Mouse (Mus musculus): ENCODE results near the gene Prlr.

Gene Prlr

DNA sequence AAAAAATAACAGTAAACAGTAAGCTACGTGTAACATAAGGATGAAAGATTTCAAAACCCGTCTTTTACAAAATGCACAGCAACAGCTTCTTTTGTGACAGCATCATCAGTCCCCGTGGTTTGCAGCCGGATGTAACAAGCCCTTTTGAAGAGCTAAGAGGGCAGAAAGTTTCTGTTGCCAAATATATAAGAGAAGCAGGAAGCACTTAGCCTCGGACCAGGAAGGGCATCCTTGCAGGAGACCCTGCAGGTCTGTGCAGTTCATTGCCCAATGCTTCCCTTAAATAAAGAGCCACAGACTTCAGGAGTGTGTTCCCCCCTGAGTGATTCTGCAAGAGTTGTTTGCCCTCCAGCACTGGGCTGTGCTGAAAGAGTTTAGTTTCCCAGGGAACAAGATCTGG is 58.9 kb downstream of the Prlr start:
- 70% methylated on average over 5 of the region's 5 CpGs for WGBS

- WGBS = 72% methylated on average over 3 of the region's 3 CpGs
These were observed 59.8 kb downstream of the Prlr start for GRCm38 (mm10) chr15:10236812-10237211.

- 96% methylated on average over 8 of the region's 8 CpGs for WGBS
These were observed 61.4 kb downstream of the Prlr start for GRCm38 (mm10) chr15:10238454-10238853.

DNA sequence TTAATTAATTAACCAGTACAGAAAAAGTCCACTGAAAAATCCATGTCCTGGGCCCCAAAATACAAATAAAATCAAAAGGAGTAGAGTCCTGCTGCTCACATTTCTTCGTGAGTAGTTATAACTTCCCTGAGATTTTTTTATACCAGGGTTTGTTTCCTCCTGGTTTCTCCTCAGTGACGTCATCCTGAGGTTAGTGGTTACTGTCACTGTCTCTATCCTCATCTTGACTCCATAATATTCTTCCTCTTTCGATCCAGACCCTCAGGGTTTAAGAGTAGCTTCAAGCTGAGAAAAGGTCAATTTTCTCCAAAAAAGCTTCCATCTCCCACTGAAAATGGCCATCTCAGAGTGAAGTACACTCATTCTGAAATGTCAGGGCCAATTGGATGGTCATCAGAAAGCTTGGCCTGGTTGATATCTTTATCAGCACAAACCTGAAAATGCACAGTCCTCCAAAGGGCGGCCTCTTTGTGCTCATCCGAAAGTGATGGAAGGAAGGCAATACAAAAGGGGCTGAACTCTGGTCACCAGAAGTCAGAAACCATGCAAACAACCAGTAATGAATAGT is 63.3 kb downstream of the Prlr start:
- 89% methylated on average over 5 of the region's 5 CpGs for WGBS

DNA sequence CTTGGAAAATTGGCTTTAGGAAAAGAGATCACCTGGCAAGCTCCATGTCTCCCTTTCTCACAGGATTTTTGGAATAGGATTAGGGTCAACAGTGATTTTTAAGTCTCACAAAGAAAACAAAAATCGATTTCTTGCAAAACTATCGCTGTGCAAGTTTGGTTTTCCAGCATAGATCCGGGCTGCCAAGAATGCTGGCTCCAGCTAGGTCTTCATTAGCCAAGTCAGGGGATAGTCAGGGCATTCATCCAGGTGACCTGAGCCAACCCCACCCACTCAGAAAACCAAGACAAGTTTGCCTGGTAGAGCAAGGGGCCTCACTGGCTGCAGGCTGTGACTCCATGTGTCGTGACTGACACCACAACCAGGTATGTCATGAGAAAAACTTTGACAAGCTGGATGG is 72.2 kb downstream of the Prlr start:
- 69% methylated on average over 4 of the region's 4 CpGs for WGBS

- WGBS = 71% methylated on average over 6 of the region's 6 CpGs
These were observed 73.7 kb downstream of the Prlr start for GRCm38 (mm10) chr15:10250784-10251183.

GRCm38 (mm10) chr15:10252526-10252925 is 75.5 kb downstream of the Prlr start:
- WGBS = 80% methylated on average over 1 of the region's 1 CpGs

- WGBS = 97% methylated on average over 2 of the region's 2 CpGs
These were observed 85.2 kb downstream of the Prlr start for GRCm38 (mm10) chr15:10262219-10262618.

- WGBS = 95% methylated on average over 1 of the region's 1 CpGs
These were observed 85.6 kb downstream of the Prlr start for GRCm38 (mm10) chr15:10262641-10263040.

GRCm38 (mm10) chr15:10263420-10263819 is 86.4 kb downstream of the Prlr start:
- 70% methylated on average over 3 of the region's 3 CpGs for WGBS

- 74% methylated on average over 5 of the region's 5 CpGs for WGBS
These were observed 87.8 kb downstream of the Prlr start for GRCm38 (mm10) chr15:10264885-10265284.

- WGBS = 81% methylated on average over 3 of the region's 3 CpGs
These were observed 90.2 kb downstream of the Prlr start for GRCm38 (mm10) chr15:10267251-10267650.

DNA sequence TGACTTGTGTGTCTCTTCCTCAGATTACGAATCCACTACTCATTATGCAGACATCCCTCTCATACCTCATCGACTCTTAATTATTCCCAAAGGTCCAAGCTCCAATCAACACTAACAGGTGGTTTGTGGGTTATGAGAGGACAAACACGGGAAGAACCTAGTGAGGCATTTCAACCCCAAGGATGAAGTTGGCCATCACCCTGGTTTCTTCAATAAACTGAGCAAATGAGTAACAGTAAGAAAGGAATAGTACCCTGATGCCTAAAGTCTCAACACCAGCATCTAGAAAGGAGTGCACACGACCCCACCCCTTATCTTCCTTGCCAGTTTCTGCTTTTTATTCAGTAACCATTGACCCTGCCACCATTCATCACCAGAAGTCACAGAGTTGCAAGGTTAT is 100.4 kb downstream of the Prlr start:
- WGBS = 83% methylated on average over 4 of the region's 4 CpGs

DNA sequence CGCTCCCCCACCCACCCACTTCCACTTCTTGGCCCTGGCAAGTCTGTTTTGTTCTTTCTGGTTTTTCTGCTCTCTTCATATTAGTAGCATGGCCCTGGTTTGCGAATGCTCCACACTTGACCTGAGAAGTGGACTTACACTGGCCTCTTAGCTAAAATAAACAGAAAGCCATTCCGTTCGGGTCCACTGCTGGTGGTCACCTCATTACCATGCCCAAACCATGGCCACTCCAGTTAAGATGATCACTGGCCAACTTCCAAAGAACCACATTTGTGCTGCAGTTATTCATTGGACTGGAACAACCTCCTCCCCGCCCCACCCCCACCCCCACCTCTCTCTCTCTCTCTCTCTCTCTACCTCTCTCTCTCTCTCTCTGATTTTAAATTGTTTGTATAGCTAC is 104.5 kb downstream of the Prlr start:
- 82% methylated on average over 5 of the region's 5 CpGs for WGBS

DNA sequence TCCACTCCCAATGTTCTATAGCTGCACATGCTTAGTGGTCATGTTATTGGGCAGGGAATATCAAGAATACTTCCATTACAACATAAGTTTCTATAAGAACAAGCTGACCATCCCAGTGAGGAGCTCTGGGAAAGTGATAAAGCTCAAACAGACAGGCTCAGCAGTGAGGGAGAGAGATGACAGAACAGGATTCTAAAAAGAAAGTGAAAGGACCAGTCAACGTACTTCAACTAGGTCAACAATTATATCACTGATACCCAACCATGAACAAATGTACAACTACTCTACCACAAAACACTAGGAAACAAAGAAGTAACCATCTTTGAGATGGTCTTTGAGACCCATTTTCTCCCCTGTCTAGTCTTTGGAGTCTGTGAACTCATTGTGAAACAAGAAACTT is 119.5 kb downstream of the Prlr start:
- 85% methylated on average over 1 of the region's 1 CpGs for WGBS

GRCm38 (mm10) chr15:10298058-10298457 is 121.0 kb downstream of the Prlr start:
- 55% methylated on average over 1 of the region's 1 CpGs for WGBS

GRCm38 (mm10) chr15:10299467-10299866 is 122.4 kb downstream of the Prlr start:
- WGBS = 76% methylated on average over 3 of the region's 3 CpGs

- 61% methylated on average over 1 of the region's 1 CpGs for WGBS
These were observed 129.4 kb downstream of the Prlr start for GRCm38 (mm10) chr15:10306461-10306860.

GRCm38 (mm10) chr15:10311826-10312225 is 134.8 kb downstream of the Prlr start:
- WGBS = 83% methylated on average over 5 of the region's 5 CpGs

DNA sequence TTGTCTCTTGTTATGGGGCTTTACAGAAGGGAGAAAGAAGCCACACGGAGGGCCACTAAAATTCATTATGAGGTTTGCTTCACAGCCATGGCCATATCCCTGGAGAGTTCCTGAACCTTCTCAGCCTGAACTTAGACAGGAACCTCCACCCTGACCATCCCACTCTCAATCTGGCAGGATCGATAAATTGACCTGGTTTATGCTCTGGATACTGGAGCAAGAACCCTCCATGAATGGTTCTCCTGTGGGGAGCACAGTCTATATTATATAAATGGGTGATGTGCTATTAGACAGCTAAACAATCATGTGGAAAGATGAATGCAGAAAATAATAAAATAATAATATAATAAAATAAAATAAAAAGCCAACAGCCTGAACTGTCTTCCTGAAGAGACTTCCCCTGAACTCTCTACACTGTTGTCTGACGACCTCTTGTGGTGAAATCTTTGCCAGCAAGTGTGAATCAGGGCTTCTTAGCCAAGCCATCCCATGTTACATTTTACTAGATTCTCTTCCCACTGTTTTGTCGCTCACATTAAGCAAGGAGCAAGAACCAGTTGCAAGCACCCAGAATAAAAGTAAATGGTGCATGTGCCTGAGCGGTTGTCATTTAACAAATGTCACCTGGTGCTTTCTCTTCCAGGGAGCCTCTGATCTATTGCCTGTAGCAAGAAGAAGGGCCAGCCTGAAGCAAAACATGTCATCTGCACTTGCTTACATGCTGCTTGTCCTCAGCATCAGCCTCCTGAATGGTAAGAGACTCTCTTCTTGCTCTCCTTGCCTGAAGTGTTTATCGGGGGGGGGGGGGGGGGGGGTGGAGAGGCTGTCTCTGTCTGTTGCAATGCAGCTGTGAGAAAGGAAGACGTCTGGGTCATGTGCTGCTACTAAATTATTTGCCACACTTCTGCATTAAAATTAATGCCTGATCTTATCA is 136.8 kb downstream of the Prlr start:
- WGBS = 41% methylated on average over 7 of the region's 7 CpGs

DNA sequence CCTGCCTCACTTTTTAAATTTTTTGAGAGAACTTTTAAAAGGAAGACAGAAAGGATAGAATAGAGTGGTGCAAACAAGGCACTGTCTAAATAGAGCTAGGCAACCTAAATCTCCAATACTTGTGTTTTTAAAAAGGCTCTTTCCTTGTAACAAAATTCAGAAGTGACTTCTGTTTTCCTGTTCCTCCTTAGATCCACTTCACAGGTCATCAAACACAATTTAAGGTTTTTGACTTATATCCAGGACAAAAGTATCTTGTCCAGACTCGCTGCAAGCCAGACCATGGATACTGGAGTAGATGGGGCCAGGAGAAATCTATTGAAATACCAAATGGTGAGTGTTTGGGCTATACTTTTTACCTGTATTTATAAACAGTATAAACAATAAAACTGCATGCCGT is 148.0 kb downstream of the Prlr start, which contains the start of gene Gm21973:
TSS of gene Gm21973 (plus strand) at position 301 of the 400 bp plus-strand sequence.
- WGBS = 90% methylated on average over 2 of the region's 2 CpGs

DNA sequence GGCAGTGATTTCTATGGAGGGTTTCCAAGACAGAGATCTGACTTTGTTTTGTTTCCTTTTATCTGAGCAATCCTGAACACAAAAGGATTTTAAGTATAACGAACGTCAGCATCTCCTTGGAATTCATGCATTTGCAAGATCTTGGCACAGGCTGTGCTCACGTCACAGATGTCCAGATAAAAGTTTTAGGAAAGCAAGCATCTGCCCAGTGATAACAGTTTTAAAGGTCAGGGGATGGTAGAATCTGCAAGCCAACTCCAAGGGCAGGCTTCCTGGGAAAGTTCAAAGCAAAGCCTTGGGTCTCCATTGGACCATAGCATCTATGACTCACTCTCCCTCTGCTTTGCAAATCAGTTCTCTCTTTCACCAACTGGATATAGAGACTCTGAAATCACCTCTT is 153.6 kb downstream of the Prlr start:
- 40% methylated on average over 3 of the region's 3 CpGs for WGBS

DNA sequence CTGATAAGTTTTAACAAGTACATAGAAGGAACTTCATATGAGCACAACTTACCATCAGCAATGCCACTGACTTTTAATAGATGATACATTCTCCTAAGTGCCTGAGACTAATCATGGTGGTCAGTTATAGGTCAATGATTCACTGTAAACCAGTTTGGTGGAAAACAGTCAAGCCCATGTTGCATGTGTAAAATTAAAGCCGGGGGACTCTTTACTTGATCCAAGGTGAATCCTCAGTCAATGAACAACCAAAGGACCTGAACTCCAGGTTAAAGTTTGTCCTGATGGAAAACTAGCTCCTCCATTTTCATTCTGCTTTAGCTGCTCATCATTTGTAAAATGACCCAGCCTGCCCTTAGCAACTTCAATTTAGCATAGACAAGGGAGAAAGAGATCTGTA is 155.5 kb downstream of the Prlr start:
- WGBS = 95% methylated on average over 1 of the region's 1 CpGs
